Mouse (Mus musculus): ENCODE measurements around the gene Bhlhe23.

- TF ChIP-seq MAZ (IDR thresholded peaks at IDR 0.05; ENCODE audit: low read depth, low read length): no peak
- TF ChIP-seq POLR2A (IDR thresholded peaks at IDR 0.05; ENCODE audit: control insufficient read depth in 1 of 2, insufficient read depth in 1 of 2, low read depth in 1 of 2, low read length in 2 of 2, poor library complexity in 1 of 2): no peak
- no peak for TF ChIP-seq UBTF (IDR thresholded peaks at IDR 0.05; ENCODE audit: borderline replicate concordance, insufficient read depth, low read depth, low read length)
- no peak for TF ChIP-seq JUND (IDR thresholded peaks at IDR 0.05; ENCODE audit: low read depth, low read length)
- TF ChIP-seq TBP (IDR thresholded peaks at IDR 0.05; ENCODE audit: low read depth, low read length): no peak
- TF ChIP-seq RCOR1 (IDR thresholded peaks at IDR 0.05; ENCODE audit: low read depth, low read length): no peak
- no peak for TF ChIP-seq SIN3A (IDR thresholded peaks at IDR 0.05; ENCODE audit: low read length)
- TF ChIP-seq USF2 (IDR thresholded peaks at IDR 0.05; ENCODE audit: borderline replicate concordance in 1 of 2, insufficient read depth in 1 of 2, low read depth in 1 of 2, low read length in 2 of 2): no peak
- no peak for TF ChIP-seq CTCF (IDR thresholded peaks at IDR 0.05 in 2 of 3, conservative IDR thresholded peaks at IDR 0.05 in 1 of 3; ENCODE audit: control insufficient read depth in 1 of 3, insufficient read depth in 1 of 3, low read depth in 2 of 3, low read length in 3 of 3, poor library complexity in 1 of 3, severe bottlenecking in 1 of 3)
- TF ChIP-seq E2F4 (IDR thresholded peaks at IDR 0.05; ENCODE audit: borderline replicate concordance, low read depth, low read length): no peak
- TF ChIP-seq MAFK (IDR thresholded peaks at IDR 0.05; ENCODE audit: borderline replicate concordance, low read depth, low read length): no peak
- no peak for TF ChIP-seq TCF12 (IDR thresholded peaks at IDR 0.05; ENCODE audit: low read depth, low read length)
- no peak for TF ChIP-seq EP300 (IDR thresholded peaks at IDR 0.05; ENCODE audit: low read depth in 1 of 2, low read length in 2 of 2)
- no peak for TF ChIP-seq ETS1 (IDR thresholded peaks at IDR 0.05; ENCODE audit: low read depth, low read length)
These were observed 33.4 kb downstream of the Bhlhe23 start for GRCm38 (mm10) chr2:180743321-180743720.

All from MEL (cell line).